Mouse (Mus musculus): Measurements from ENCODE around the gene Zfyve26.

- TF ChIP-seq CTCF (IDR thresholded peaks at IDR 0.05; ENCODE audit: extremely low read depth, insufficient read depth, insufficient read length, insufficient replicate concordance) (no peak), POLR2A (IDR thresholded peaks at IDR 0.05; ENCODE audit: low read depth, low read length) (no peak)
These were observed 60.5 kb downstream of the Zfyve26 start for GRCm38 (mm10) chr12:79235485-79236080.

Measured in spleen, adult 2 months (tissue).